Mouse (Mus musculus) adrenal gland, postnatal 10 days (tissue): ENCODE data around the gene Wdr81. TPM values are rescaled to one million over a fixed set of nuclear protein-coding genes. Genes with fewer than 3 reads are reported as not detected.

Experiments used
- DNase-seq: peaks from one replicate; pipeline ENCODE4 v3.0.0; 2021; ENCODE audit warnings: mixed read lengths
- total RNA-seq, 2 experiments: library from RNA; stranded (reverse); gene quantifications; 2 replicates each; pipeline ENCODE4 v1.2.3; 2021

Gene Wdr81
- total RNA-seq, 2 experiments from 2014 or later, result 13.0 to 15.2 TPM

DNA sequence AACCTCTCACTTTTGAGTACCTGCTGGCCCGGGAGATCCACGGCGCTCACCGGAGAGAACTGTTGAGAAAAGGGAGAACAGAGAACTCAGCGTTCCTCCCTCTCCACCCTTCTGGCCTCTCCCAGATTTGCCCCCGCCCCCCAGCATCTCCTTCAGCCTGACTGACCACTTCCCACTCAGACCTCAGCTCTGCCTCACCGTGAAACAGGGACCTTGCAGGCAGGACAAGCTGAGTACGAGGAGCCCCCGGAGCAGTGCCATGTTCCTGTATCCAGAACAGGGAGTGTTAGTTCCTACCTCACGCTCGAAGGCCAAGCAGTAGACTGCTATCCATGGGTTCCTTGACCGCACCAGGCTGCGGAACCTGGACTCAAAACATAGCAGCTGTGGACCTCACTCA, 16.3 kb downstream of the Wdr81 start:
- no peak for DNase-seq

DNA sequence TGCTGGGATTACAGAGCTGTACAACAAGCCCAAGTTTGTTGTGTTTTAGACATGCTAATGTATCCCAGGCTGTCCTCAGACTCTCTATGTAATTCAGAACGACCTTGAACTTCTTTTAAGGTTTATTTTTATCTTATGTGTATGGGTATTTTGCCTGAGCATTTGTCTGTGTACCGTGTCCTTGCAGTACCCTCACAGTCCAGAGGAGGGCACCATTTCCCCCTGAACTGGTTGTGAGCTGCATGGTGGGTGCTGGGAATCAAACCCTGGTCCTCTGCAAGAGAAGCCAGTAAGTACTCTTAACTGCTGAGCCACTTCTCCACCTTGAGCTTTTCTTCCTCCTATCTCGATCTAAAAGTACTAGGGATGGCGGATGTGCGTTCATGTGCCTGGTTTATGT, 20.4 kb downstream of the Wdr81 start:
- DNase-seq, result no peak

DNA sequence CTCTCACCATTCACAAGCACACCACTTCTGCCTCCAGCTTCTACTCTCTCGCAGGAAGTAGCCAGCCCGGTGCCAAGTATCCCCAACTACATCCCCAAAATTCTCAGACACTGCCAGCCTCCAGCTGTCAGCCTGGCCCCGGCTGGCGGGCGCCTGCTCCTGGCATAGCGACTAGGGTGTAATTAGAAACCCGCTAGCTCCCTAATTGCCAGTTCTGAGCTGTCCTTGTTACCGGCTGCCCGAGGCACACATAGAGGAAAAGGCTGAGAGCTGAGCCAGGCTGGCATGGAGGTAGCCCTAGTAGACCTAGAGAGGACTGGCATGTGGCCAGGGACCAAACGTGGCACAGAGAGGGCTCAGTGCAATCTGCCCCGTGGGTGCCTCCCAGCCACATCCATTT, 23.2 kb downstream of the Wdr81 start:
- DNase-seq, result peak; percentile 55

DNA sequence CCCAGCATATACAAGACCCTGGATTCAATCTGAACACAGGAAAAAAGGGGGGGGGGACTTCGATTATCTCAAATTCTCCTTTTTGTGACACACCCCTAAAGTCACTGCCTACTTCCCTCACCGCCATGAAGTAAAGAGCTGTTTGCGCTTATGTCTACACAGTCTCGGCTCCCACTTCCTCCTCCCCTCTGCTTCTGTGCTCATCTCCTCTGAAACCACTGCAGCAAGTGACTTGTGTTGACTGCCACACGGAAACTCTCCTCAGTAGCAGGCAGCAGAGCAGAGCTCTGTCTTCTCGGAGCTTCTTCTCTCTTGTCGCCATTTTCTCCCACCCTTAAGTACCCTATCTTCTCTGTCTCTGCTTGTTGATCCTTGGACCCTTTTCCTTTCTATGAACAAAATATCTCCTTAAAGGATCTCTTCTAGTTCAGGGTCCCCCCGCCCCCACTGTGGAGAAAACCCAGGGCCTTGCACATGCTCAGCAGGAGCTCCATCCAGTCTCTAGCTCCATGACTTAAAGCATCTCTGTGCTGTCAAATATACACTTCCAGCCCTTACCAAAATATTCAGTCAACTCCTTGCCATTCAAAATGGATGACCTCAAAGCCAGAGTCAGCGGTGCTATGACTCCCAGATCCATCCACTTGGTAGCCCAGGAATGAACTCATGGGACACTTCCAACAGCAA, 25.4 kb downstream of the Wdr81 start:
- DNase-seq, result no peak

DNA sequence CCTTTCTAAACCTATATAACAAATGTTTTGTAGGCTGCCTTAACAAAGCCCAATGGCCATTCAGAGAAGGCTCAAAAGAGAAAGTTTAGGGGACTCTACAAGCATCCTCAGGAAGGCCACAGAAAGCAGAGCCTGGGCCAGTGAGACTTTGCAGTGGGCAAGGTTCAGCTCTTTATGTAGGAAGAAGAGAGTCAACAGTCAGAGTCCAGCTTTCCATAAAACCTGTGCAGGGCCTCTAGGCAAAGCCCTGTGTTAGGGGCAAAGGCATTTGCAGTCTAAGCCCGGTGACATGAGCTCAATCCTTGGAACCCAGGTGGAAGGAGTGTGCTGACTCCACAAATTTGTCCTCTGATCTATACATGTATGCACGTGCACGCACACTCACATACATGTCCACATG, 30.1 kb downstream of the Wdr81 start:
- no peak for DNase-seq

DNA sequence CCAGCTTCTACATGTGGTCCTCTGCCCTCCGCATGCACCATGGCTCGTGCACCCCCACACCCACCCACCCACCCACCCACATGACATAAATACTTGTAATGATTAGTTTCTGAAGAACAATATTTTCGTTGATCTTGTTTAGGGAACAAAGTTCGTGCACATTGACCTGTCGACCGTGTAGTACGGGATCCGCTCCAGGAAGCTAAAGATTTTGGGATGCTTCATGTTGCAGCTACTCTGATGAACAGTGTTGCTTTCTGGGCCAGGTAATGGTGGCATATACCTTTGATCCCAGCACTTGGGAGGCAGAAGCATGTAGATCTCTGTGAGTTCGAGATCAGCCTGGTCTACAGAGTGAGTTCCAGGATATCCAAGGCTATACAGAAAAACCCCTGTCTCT, 30.5 kb downstream of the Wdr81 start:
- DNase-seq, result no peak

DNA sequence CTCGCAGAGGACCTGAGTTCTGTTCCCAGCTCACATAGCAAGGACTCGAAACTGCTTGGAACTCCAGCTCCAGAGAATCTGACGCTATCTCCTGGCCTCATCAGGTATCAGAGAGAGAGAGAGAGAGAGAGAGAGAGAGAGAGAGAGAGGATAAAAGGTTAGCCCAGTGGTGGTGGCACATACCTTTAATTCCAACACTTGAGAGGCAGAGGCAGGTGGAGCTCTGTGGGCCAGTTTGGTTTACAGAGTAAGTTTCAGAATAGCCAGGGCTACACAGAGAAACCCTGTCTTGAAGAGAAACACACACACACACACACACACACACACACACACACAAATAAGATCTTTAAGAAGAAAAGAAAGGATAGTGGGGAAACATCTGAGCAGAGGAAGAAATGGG, 31.4 kb downstream of the Wdr81 start:
- no peak for DNase-seq

DNA sequence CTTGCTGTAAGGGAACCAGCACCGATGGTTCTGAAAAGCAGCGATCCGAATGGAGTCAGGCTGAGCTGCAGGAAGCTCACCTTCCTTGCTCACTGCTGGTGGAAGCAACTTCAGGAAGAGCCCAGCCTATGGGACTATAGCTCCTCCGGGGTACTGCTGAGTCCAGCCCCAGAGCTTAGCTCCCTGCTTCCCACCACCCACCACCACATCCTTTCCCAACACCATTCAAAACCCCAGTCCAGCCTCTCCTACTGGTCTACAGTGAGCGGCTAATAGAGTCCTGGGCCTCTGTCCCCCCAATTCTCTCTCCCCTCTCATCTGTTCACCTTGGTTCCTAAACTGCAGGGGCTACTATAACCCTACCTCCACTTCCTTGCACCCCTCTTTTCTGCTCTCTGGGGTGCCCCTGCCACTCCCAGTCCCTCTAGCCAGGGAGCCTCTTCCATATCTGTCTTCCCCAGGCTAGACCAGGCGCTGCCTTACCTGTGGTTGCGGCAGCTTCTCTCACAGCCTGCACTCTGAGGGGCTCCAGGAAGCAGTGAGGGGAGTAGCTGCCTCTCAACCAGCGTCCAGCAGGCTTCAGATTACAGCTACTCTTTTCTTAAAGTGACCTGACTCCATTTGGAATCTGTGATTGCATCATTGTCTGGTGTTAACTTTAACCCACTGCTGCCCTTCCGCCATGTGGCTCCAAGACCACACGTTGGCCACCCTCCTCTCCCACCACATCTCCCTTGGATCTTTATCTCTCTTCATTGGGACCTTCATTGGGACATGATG, 32.3 kb downstream of the Wdr81 start, which contains the start of gene Serpinf1:
Serpinf1 (minus strand) TSS at position 689 of the 780 bp plus-strand sequence.
- DNase-seq, result no peak

DNA sequence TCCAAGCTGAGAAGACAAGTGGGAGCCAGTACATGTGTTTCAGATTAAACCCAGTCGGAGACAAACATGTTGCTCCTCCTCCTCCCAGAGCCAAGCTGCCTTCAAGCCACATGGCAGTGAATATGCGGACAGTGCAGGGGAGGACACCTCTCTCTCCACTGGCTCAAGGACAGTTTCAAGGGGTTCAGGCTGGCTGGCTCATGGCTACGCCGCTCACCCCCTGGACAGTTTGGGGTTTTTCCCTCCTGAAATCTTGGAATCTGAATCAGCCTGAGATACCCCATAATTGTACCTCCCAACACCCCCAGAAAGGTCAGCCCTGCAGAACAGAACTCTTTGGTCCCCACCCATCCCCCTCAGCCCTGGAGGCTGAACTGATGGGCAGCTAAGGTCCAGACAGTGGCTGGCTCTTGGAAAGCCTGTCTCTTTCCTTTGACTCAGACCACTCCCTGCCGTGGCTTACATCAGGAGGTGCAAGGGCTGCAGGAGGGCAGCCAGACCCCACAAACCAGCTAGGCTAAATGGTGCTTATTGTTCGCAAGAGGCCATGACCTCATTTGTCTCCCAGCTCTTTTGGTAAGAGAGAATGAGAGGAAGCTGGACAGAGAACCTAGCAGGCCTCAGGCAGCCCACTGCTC, 33.0 kb downstream of the Wdr81 start:
- peak; percentile 27 for DNase-seq

DNA sequence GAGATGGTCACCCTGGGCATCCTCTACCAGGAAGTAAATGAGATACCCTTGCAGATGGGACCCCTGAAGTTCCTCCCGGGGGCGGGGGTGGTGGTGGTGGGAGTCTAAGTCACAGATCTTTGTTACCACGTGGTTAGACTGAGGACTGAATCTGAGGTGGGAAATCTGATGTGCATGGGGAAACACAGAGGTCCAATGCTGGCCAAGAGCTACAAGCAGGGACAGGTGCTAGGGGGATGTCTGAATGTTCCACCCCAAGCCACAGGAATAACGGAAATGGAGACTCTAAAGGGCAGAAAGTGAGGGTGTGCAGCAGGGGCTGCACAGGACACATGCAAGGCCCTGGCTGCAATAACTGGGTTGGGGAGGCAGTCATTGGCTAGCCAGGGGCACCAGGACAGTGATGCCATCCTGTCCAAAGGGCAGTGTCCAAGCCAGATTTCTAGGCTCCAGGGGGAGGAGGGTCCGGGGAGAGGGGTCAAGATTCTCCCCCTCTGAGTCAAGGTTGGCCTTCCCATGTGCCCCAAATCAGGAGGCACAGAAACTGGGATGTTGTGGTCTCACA, 33.6 kb downstream of the Wdr81 start:
- DNase-seq, result no peak

DNA sequence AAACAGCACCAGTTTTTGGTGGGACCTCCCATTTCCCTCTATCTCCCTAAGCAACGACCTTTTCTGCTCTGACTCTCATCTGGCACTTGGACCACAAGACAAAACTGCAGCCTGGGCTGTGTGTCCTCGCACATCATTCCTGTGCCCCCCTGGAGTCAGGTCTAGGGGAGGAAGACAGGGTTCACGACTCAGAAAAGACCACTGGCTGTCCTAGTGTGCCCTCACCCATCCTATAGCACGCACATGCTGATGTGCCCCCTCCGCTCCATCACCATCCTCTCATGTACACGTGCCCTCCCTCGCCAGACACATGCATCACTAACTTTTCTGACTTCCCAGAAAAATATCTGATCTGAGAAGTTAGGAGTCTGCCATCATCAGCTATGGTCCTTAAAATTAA, 34.5 kb downstream of the Wdr81 start:
- no peak for DNase-seq

DNA sequence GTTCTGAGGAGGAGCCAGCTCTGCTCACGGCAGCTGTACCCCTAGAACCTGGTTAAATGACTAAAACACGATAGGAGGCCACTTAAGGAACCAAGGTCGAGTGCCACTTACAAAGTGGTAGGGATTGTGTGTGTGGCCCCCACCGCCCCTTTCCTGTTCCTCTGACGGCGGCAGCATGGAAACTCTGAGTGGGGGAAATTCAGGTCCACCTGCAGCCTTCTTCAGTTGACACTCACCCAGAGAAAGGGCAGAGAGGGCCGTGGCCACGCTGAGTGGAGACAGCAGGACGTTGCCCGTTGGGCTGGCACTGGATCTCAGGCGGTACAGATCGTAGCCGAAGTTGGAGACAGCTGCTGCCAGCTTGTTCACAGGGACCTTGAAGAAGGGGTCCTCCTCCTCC, 38.5 kb downstream of the Wdr81 start:
- no peak for DNase-seq

DNA sequence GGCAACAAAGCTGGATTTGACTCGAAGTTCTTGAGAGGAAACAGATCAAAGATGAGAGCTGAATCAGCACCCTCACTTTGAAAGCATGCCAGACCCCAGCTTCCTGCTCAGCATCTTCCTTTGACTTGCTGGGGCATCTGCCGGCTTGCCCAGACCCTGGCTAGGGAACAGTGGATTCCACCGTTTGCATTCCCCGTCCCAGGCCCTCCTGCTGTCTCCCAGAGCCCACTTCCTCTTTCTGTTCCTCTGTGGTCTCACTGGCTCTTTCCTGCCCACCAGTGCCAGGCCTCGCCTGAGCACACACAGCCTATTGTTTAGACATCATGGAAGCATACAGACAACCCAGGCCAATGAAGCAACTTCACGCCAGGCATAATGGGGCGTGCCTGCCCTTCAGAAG, 39.4 kb downstream of the Wdr81 start:
- no peak for DNase-seq

DNA sequence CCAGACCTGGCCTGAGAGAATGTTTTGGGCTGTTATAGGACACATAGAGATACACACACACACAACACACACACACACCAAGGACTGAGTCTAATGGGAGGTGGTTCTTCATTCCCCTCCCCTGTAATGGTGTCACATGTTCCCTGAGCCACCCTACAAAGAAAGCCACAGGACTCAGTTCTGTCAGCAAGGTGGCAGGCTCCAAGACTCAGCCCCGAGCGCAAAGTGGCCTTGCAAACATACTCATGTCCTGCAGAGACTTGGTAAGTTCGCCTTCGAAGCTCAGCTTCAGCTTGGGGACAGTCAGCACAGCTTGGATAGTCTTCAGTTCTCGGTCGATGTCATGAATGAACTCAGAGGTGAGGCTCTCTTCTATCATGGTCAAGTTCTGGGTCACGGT, 43.9 kb downstream of the Wdr81 start:
- DNase-seq, result no peak

DNA sequence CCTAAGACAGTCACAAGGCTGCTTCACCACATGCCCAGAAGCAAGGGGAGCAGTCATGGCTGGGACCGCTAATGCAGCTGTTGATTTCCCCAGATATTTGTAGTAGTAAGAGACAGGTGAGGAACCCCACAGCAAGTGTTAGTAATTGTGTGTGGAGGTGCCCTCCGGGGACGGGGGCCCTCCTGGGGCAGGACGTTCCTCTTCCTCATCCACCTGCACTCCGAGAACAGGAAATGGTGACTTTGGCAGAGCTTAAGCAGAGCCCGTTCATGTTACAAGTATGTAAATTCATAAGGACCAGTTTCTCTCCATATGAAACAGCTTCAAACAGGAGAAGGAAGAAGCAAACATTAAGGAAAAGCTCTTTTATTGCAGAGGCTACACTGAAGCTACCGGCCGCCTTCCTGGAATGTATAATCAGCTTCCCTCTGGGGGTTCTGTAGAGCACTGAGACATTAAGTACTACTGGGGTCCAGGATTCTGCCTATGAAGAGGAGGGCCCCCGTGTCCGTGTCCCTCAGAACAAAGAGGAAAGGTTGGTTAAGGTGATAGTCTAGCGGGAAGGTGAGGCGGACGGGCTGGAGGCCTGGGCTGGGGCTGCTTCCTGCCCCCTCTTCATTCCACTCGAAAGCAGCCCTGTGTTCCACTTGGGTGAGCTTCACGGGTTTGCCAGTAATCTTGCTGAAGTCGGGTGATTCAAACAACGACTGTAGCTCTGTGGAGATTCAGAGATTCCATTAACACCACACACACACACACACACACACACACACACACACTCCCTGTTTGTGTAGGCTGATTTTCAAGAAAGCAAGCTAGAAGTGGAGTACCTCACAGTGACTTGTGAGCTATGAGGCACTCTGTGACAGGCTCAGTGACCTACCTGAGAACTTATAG, 44.6 kb downstream of the Wdr81 start:
- no peak for DNase-seq

DNA sequence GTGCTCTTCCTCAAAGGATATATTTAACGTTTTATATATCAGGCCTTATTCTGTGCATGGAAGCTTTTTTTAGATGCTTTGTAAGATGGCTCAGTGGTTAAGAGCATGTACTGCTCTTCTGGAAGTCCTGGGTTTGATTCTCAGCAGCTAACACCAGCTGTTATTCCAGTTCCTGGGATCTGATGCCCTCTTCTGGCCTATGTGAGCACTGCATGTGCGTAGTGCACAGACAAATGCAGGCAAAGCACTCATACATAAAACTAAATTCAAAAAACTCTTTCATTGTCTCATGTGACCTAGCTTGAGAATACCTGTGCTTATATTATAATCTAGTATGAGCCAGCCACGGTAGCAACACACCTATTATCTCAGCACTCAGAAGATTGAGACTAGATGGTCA, 47.7 kb downstream of the Wdr81 start:
- DNase-seq, result peak; percentile 71

DNA sequence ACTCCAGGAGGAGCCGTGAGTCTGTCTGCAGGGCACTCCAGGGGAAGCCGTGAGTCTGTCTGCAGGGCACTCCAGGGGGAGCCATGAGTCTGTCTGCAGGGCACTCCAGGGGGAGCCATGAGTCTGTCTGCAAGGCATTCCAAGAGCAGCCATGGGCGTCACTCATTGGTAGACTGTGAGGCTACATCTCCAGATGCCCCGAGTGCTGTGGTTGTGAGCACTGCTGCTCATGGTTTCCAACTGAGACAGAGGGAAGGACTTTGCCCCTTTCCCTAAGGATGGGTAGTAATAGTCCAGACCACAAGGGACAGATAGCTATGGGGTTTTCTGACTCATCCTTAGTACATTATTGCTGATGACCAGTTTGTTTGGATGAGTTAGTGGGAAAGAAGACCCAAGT, 48.4 kb downstream of the Wdr81 start:
- DNase-seq, result no peak

DNA sequence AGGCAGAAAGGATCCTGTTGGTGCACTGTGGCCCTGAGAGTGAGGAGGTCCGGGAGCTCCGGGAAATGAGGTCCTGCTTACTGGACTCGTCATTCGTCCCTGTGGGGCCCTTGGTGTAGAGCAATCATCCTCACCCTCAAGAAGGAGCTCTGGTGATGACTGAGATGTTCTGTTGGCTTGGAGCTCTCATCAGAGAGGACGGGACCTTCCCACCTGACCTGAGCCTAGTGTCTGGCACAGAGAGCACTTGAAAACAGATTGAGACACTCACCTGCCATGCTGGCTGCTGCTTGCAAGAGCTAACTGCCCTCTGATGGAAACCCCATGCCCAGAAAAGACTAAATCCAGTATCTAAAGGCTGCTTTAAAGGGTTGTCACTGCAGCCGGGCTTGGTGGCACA, 49.7 kb downstream of the Wdr81 start:
- DNase-seq, result no peak

DNA sequence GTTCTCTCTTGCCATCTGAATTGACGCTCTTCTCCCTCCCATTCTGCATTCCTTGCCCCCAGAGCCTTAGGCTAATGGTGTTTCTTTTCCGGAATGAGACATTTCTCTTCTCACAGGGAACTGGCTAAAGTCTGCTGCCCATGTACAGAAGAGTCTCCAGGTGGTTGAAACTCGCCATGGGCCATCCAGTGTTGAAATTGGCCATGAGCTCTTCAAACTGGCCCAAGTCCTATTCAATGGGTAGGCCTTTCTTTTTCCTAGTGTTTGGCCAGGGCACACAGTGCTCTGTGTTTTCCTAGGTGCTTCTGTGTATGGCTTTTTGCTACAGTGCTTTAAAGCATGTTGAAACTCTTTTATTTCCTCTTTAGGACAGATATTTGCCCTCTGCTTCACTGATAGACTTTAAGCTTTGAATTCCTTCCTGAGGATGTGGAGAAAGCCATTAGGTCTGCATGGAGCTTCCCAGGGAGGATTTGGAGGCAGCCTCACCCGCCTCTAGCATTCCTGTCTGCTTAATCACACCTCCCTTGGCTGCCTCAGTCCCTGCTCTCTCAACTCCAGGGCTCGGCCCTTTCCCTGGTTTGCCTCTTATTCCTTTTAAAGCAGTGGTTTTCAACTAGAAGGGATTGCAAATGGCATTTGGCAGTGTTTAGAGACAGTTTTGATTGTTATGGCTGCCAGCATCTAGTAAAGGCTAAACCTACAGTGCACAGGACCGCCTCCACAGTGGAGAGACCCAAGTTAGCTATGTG, 51.0 kb downstream of the Wdr81 start:
- DNase-seq, result peak; percentile 34

DNA sequence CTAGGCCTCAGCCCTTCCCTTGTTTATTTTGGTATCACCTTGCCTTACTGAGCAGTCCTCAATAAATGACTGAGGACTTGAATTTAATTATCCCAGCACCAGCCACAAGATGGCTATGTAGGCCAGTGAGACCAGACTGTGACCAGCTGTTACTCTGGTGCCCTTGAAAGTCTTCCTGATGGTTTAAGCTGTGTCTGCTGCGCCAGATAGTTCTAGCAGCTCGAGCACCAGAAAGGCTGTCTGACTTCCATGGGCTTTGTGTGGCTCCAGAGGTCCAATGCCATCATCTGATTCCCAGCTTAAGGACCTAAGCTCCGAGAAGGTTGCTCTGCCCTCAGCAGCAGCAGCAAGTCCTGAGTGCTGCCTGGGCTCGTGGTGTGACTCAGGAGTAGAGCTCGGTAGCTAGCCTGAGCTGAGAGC, 52.2 kb downstream of the Wdr81 start:
- peak; percentile 58 for DNase-seq

DNA sequence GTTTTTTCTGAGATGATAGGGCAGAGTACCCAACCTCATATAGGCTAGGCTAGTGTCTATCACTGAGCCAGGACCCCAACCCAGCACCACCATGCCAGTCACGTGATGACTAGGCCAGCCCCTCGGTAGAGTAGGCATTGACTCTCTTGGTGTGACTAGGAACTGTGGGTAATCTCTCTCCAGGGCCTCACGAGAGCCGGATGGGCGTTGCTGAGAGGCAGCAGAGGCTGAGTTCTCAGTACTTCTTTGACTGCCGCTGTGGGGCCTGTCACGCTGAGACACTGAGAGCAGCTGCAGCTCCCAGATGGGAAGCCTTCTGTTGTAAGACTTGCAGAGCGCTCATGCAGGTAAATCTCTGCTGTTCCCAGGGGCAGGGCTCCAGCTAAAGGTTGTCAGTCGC, 54.4 kb downstream of the Wdr81 start:
- DNase-seq, result no peak
